Mouse (Mus musculus) stomach, embryonic 15.5 days (tissue): Measurements from ENCODE around the gene Cntnap2. TPM values are rescaled to one million over a fixed set of nuclear protein-coding genes. Genes with fewer than 3 reads are reported as not detected.

Experiments used
- ATAC-seq: fragments of 200-750 bp; cut with Nextera tagmentation; 2 replicates; pipeline ENCODE4 v1.8.0; 2017; ENCODE audit warnings: low read depth, moderate number of reproducible peaks, moderate TSS enrichment; ENCODE audit not compliant: insufficient read depth, low FRiP score
- H3K27ac ChIP-seq: fragments of 300-500 bp; sonication (generic); 2 replicates; pipeline ENCODE4 v1.5.1; 2015; ENCODE audit warnings: mild to moderate bottlenecking, inconsistent platforms
- H3K27me3 ChIP-seq: fragments of 300-500 bp; sonication (generic); replicated peaks from 2 replicates; pipeline ENCODE4 v1.6.1; 2015; ENCODE audit warnings: inconsistent platforms
- H3K36me3 ChIP-seq: fragments of 300-500 bp; sonication (generic); 2 replicates; pipeline ENCODE4 v1.6.1; 2015; ENCODE audit warnings: inconsistent platforms
- H3K4me1 ChIP-seq: fragments of 300-500 bp; sonication (generic); 2 replicates; pipeline ENCODE4 v1.6.1; 2015; ENCODE audit warnings: inconsistent platforms
- H3K4me2 ChIP-seq: fragments of 300-500 bp; sonication (generic); 2 replicates; pipeline ENCODE4 v1.6.1; 2015; ENCODE audit warnings: mild to moderate bottlenecking, inconsistent platforms
- H3K4me3 ChIP-seq: fragments of 300-500 bp; sonication (generic); replicated peaks from 2 replicates; pipeline ENCODE4 v1.5.1; 2015; ENCODE audit warnings: inconsistent platforms
- H3K9ac ChIP-seq: fragments of 300-500 bp; sonication (generic); 2 replicates; pipeline ENCODE4 v1.6.1; 2015; ENCODE audit warnings: inconsistent platforms
- H3K9me3 ChIP-seq: fragments of 300-500 bp; sonication (generic); 2 replicates; pipeline ENCODE4 v1.6.1; 2016; ENCODE audit warnings: inconsistent platforms
- WGBS: fragments of 180-500 bp; shearing (Covaris S2); methylation state at CpG from one replicate; pipeline ENCODE4 v1.1.7; 2015; 5-methylcytosine and 5-hydroxymethylcytosine counted together
- polyA plus RNA-seq: library from polyadenylated mRNA; unstranded; fragments of >200 nt; fragmentation: Nextera tagmentation; extraction: Ambion mirVana; gene quantifications from 2 replicates; pipeline ENCODE4 v1.2.1, GENCODE M21; 2015

Gene Cntnap2
- polyA plus RNA-seq, 1 experiment from 2014 or later: 1.7 TPM

GRCm38 (mm10) chr6:46963693-46964092 lies 1904.5 kb downstream of the Cntnap2 start:
- no peaks in the 10 kb centered on the region for H3K9me3 ChIP-seq
- H3K9ac ChIP-seq: no peak overlapping the region
- H3K4me3 ChIP-seq: no peak overlapping the region
- no peak overlapping the region for H3K27ac ChIP-seq
- 81% methylated on average over 3 of the region's 3 CpGs for WGBS
- no peak for ATAC-seq
- H3K4me1 ChIP-seq: no peaks in the 10 kb centered on the region
- no peak overlapping the region for H3K4me2 ChIP-seq
- H3K27me3 ChIP-seq: no peaks in the 10 kb centered on the region
- H3K36me3 ChIP-seq: no peaks in the 10 kb centered on the region

- no peak overlapping the region for H3K4me2 ChIP-seq
- WGBS: 76% methylated on average over 2 of the region's 2 CpGs
- ATAC-seq: no peak
- no peaks in the 10 kb centered on the region for H3K27me3 ChIP-seq
- no peak overlapping the region for H3K27ac ChIP-seq
- no peaks in the 10 kb centered on the region for H3K4me1 ChIP-seq
- no peaks in the 10 kb centered on the region for H3K9me3 ChIP-seq
- H3K9ac ChIP-seq: no peak overlapping the region
- no peaks in the 10 kb centered on the region for H3K36me3 ChIP-seq
- H3K4me3 ChIP-seq: no peak overlapping the region
Observed at GRCm38 (mm10) chr6:46972640-46973039, 1913.5 kb downstream of the Cntnap2 start.

GRCm38 (mm10) chr6:46996010-46996602 lies 1936.9 kb downstream of the Cntnap2 start:
- ATAC-seq: no peak
- H3K4me3 ChIP-seq: no peak overlapping the region
- H3K4me2 ChIP-seq: no peak overlapping the region
- H3K9ac ChIP-seq: no peak overlapping the region
- 88% methylated on average over 6 of the region's 6 CpGs for WGBS
- no peaks in the 10 kb centered on the region for H3K36me3 ChIP-seq
- H3K9me3 ChIP-seq: no peaks in the 10 kb centered on the region
- no peak overlapping the region for H3K27ac ChIP-seq
- H3K27me3 ChIP-seq: no peaks in the 10 kb centered on the region
- H3K4me1 ChIP-seq: no peaks in the 10 kb centered on the region

GRCm38 (mm10) chr6:47004430-47004829 lies 1945.3 kb downstream of the Cntnap2 start:
- Histone ChIP-seq H3K4me1 (no peaks in the 10 kb centered on the region), H3K4me2 (no peak overlapping the region), H3K4me3 (no peak overlapping the region), H3K36me3 (no peaks in the 10 kb centered on the region), H3K27me3 (no peaks in the 10 kb centered on the region), H3K27ac (no peak overlapping the region), H3K9me3 (no peaks in the 10 kb centered on the region), H3K9ac (no peak overlapping the region)
- ATAC-seq: no peak
- WGBS: 33% methylated on average over 3 of the region's 3 CpGs

GRCm38 (mm10) chr6:47012933-47013332 lies 1953.8 kb downstream of the Cntnap2 start:
- Histone ChIP-seq H3K4me3 (no peak overlapping the region), H3K27ac (no peak overlapping the region), H3K9me3 (no peaks in the 10 kb centered on the region), H3K4me2 (no peak overlapping the region), H3K4me1 (no peaks in the 10 kb centered on the region), H3K9ac (no peak overlapping the region), H3K27me3 (no peaks in the 10 kb centered on the region), H3K36me3 (no peaks in the 10 kb centered on the region)
- no peak for ATAC-seq
- WGBS: 78% methylated on average over 4 of the region's 4 CpGs

GRCm38 (mm10) chr6:47013535-47013934 lies 1954.4 kb downstream of the Cntnap2 start:
- Histone ChIP-seq H3K4me2 (no peak overlapping the region), H3K4me3 (no peak overlapping the region), H3K9me3 (no peaks in the 10 kb centered on the region), H3K27ac (no peak overlapping the region), H3K4me1 (no peaks in the 10 kb centered on the region), H3K9ac (no peak overlapping the region), H3K36me3 (no peaks in the 10 kb centered on the region), H3K27me3 (no peaks in the 10 kb centered on the region)
- ATAC-seq: no peak; the same call in 1 of the 2 replicates
- 14% methylated on average over 4 of the region's 4 CpGs for WGBS

GRCm38 (mm10) chr6:47014886-47015586 lies 1955.9 kb downstream of the Cntnap2 start:
- Histone ChIP-seq H3K9ac (no peak overlapping the region), H3K27me3 (no peaks in the 10 kb centered on the region), H3K4me3 (no peak overlapping the region), H3K9me3 (no peaks in the 10 kb centered on the region), H3K27ac (no peak overlapping the region), H3K4me1 (no peaks in the 10 kb centered on the region), H3K4me2 (no peak overlapping the region), H3K36me3 (no peaks in the 10 kb centered on the region)
- ATAC-seq: no peak
- 73% methylated on average over 1 of the region's 1 CpGs for WGBS

GRCm38 (mm10) chr6:47026064-47026686 lies 1967.0 kb downstream of the Cntnap2 start:
- Histone ChIP-seq H3K4me2 (no peak overlapping the region), H3K27me3 (no peaks in the 10 kb centered on the region), H3K27ac (no peak overlapping the region), H3K36me3 (no peaks in the 10 kb centered on the region), H3K9ac (no peak overlapping the region), H3K9me3 (no peaks in the 10 kb centered on the region), H3K4me1 (no peaks in the 10 kb centered on the region), H3K4me3 (no peak overlapping the region)
- no peak for ATAC-seq
- 75% methylated on average over 4 of the region's 4 CpGs for WGBS

- Histone ChIP-seq H3K27ac (no peak overlapping the region), H3K4me3 (no peak overlapping the region), H3K4me2 (no peak overlapping the region), H3K4me1 (no peaks in the 10 kb centered on the region), H3K36me3 (no peaks in the 10 kb centered on the region), H3K27me3 (no peaks in the 10 kb centered on the region), H3K9ac (no peak overlapping the region), H3K9me3 (no peaks in the 10 kb centered on the region)
- no peak for ATAC-seq
- WGBS: 47% methylated on average over 2 of the region's 2 CpGs
Observed at GRCm38 (mm10) chr6:47031362-47031761, 1972.2 kb downstream of the Cntnap2 start.

- Histone ChIP-seq H3K36me3 (no peaks in the 10 kb centered on the region), H3K4me1 (no peaks in the 10 kb centered on the region), H3K4me2 (no peak overlapping the region), H3K4me3 (no peak overlapping the region), H3K9me3 (no peaks in the 10 kb centered on the region), H3K27ac (no peak overlapping the region), H3K27me3 (no peaks in the 10 kb centered on the region), H3K9ac (no peak overlapping the region)
- 84% methylated on average over 1 of the region's 1 CpGs for WGBS
- no peak for ATAC-seq
Observed at GRCm38 (mm10) chr6:47042602-47043001, 1983.4 kb downstream of the Cntnap2 start.

GRCm38 (mm10) chr6:47043586-47043985 lies 1984.4 kb downstream of the Cntnap2 start:
- no peaks in the 10 kb centered on the region for H3K4me1 ChIP-seq
- 78% methylated on average over 1 of the region's 1 CpGs for WGBS

GRCm38 (mm10) chr6:47044385-47045200 lies 1985.4 kb downstream of the Cntnap2 start:
- H3K4me1 ChIP-seq: no peaks in the 10 kb centered on the region
- no peak for ATAC-seq
- peak overlapping the region; percentile 67 for H3K4me2 ChIP-seq
- no peak overlapping the region for H3K27ac ChIP-seq
- H3K9ac ChIP-seq: no peak overlapping the region
- peak overlapping the region; percentile 39 for H3K4me3 ChIP-seq
- no peaks in the 10 kb centered on the region for H3K36me3 ChIP-seq
- 4% methylated on average over 45 of the region's 46 CpGs for WGBS
- H3K9me3 ChIP-seq: no peaks in the 10 kb centered on the region
- H3K27me3 ChIP-seq: no peaks in the 10 kb centered on the region

More at GRCm38 (mm10) chr6:47043586-47043985, 1984.4 kb downstream of the Cntnap2 start:
- Histone ChIP-seq H3K36me3 (no peaks in the 10 kb centered on the region), H3K27me3 (no peaks in the 10 kb centered on the region), H3K4me3 (no peak overlapping the region), H3K4me2 (no peak overlapping the region), H3K9ac (no peak overlapping the region), H3K27ac (no peak overlapping the region), H3K9me3 (no peaks in the 10 kb centered on the region)
- ATAC-seq: no peak
